Mouse (Mus musculus) heart, postnatal 14 days (tissue): ENCODE measurements around the gene Rad51. TPM values are rescaled to one million over a fixed set of nuclear protein-coding genes. Genes with fewer than 3 reads are reported as not detected.

ENCODE experiments used
- DNase-seq, 2 experiments: peaks; one replicate each; pipeline ENCODE4 v3.0.0; 2021 to 2022
- intact Hi-C: fragments of 180-260 bp; cut with DNase I; formaldehyde crosslinking; loops from one replicate; pipeline ENCODE4 v1.15.1; 2025
- total RNA-seq, 2 experiments: library from RNA; stranded (reverse); gene quantifications; 2 replicates each; pipeline ENCODE4 v1.2.3; 2021

The Rad51 gene
- total RNA-seq, 2 experiments from 2014 or later: 2.2 to 3.7 TPM

DNA sequence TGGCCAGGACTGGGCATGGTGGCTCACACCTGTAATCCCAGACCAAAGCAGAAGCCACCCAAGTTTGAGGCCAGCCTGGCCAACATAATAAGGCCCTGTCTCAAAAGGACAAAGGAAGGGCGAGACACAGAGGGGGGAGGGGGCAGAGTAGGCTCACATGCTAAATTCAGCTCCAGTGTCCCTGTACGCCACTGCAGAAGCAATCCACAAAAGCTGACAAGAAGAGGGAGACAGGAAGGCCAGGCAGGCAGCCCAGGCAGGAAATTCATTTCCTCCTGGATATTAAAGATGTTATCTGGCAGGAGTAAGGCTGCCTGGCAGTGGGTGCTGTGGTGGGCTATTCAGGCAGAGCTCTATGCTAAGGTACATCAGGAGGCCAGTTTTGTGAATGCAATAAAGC lies 48.7 kb downstream of the Rad51 start:
- peak in 1 of 2 experiments; percentile 36 for DNase-seq
- intact Hi-C loops: no loop called here

DNA sequence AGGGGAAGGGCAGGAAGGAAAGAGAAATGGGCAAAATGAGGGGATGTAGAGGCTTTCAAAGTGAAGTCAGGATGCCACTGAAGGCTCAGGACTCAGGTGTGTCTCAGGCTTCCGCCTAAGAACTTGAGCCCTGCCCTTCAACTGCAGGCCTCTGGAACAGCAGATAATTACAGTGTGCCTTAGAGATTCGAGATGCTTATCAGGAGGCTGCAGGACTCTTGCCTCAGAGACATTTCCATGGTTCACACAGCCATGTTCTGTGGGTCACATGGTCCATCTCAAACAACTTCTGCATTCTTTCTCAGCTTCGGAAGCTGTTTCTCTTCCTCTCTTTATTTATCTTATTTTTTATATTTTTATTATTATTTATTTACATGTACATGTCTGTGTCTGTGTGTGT lies 50.5 kb downstream of the Rad51 start:
- intact Hi-C loops: no loop called here

DNA sequence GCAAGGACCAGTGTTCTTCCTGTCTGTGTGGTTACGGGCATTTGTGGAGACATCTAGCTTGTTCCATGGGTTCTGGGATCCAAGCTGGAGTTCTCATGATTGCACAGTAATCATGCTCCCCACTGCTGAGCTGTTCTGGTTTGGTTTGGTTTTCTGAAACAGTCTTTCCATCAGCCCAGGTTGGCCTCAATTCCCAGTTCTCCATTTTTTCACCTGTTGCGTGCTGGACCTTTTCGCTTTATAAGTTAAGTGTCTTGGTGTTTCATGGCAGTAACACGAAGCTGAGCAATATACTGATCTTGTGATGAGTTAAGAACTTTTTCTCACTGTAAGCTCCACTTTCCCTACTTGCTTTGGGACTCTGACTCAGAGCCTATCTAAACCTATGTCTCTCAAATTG lies 51.4 kb downstream of the Rad51 start:
- intact Hi-C loops: no loop called here
- DNase-seq: no peak

More for the DNA sequence above, 50.5 kb downstream of the Rad51 start:
- DNase-seq: no peak

DNA sequence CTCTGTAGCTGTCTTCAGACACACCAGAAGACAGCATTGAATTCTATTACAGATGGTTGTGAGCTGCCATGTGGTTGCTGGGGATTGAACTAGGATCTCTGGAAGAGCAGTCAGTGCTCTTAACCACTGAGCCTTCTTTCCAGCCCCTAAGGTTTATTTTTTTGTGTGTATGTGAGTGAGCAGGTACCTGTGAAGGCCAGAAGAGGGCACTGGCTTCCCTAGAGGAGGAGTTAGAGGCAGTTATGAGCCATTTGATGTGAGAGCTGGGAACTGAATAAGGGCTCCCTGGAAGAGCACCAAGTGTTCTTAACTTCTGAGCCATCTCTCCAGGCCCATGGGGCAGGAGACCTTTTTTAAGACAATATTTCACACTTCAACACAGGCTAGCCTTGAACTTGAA lies 52.8 kb downstream of the Rad51 start:
- intact Hi-C loops: no loop called here

DNA sequence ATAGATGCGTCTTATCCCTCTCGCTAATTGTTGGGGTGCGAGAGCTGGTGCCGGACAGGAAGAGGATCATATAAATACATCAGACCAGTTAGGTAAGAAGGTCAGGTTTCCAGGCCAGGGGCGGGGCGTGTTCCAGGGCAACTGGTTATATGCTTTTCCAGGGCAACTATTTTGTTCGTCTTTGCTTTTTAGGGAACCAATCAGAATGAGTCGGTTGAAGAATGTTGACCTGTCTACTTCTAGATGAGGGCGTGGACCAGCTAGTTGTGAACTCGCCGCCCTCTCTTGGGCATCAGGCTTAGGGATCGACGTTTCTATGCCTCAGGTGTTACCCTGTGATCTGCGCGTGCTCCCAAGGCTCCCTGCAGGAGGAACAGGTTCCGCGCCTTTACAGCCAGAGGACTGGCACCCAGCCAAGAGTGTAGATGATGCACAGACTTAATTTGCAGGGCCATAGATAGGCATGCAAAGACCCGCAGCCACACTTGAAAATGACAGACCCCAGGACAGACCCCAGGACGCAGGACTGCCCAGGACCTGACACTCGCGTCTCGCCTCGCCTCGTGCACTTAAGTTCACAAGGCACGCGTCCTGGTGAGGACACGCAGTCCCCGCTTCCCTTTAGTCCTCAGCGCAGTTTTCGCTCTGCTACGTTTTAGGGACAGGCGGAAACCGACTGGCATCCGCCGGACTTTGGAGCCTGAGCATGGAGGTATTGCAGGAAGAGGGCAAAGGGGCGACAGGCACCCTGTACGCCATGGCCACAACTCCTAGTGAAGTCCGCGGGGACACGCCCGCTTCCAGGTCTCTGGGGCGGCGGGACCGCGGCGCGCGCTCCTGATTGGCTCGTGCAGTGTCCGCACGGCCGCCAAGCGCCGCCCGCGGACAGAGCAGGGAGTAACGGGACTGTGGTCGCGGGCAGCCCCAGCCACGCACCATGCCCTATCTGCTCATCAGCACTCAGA lies 54.6 kb downstream of the Rad51 start, which contains the start of gene Gchfr:
TSS of gene Gchfr (plus strand) at position 873 of the 965 bp plus-strand sequence.
- intact Hi-C loops: no loop called here
- peak; percentile 75 to 76 for DNase-seq

More for the DNA sequence above, 52.8 kb downstream of the Rad51 start:
- no peak for DNase-seq

DNA sequence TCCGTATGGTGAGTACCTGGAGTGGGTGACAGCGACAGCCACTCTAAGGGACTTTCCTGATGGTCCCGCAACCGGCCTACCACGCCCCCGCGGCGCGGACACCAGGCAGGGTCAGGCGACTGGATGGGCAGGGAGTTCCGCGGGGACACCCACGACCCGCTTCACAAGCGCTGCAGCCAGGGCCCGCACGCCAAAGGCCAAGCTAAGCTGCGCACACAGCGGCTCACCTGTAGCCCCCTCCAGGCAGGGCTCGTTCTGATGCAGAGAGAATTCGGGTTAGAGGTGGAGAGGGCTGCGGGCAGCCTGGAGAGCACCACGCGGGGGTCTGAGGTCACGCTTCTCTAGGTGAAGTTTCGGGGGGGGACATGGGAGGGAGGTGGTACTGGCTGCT lies 55.3 kb downstream of the Rad51 start:
- intact Hi-C loops: no loop called here
- no peak for DNase-seq

DNA sequence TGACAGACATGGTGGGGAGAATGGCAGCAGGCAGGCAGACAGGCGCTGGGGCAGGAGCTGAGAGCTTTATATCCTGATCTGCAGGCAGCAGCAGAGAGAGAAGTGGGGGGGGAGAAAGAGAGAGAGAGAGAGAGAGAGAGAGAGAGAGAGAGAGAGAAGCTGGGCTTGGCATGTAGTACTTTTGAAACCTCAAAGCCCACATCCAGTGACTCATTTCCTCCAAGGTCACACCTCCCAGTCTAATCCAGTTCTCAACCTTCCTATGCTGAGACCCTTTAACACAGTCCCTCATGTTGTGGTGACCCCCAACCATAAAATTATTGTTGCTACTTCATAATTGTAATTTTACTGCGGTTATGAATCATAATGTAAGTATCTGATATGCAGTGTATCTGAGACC lies 57.7 kb downstream of the Rad51 start:
- DNase-seq: no peak
- intact Hi-C loops: no loop called here

DNA sequence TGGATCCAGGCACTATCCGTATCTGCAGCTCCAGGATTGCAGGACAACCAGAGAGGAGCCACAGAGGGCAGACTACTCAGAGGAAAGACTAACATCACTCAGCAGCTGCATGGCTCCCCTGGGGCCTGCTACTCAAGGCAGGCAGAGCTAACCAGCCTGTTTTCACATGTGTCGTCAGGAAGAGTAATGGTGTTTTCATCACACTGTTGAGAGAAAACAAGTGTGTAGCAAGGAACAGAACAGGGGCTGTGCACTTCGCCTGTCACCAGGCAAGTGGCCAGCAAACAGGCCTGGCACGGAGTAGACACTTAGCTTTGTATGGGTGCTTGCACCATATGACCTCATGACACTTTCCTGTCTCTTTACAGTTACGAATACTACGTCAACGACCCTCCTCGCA lies 59.0 kb downstream of the Rad51 start:
- peak in 1 of 2 experiments; percentile 49 for DNase-seq
- intact Hi-C loops: no loop called here

DNA sequence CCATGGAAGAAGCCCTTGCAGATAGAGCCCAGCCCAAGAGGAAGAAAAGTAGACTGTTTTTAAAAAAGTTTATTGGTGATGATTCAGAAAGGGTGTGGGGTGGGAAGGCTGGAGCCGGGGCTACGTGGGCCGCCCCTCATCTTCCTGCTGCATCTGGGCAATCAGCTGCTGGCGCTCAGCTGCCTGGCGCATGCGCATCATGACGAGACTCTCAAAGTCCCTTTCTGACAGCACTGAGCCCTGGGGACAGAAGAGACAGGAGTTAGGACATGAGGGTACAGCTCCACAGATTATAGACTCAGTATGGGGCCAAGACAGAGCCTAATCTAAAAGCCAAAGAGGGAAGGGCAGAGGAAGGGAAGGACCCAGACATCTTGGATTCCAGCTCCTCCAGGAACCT lies 59.9 kb downstream of the Rad51 start:
- intact Hi-C loops: no loop called here
- no peak for DNase-seq

DNA sequence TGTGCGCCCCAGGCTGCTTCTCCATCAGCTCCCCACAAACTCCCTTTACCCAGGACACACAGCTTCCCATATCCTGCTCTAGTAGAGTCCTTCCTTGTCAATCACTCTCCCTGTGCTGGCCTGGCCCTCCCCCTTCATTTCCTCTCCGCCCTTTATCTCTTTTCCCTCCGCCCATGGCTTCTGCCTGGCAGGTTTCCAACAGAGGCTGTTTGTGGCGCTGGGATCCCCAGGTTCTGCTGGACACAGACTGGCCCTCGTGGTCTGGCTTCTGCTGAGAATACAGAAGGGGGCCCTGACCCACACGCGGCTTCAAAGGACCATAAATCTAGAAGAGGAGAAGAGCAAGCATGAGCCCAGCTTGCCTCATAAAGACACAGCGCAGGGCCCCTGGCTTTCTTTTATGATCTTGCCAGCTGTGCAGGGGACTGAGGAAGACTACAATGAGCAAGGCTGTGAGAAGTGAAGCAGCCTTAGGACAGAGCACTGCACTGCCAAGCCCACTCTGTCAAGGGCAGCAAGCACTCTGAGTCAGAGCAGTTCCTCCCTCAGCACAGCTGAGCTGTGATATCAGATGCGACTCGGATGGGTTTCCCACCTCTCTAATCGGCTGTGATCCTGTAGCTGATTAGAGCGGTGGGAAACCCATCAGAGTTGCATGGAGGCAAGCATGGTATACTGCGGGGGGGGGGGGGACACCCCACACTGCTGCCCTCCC lies 60.4 kb downstream of the Rad51 start:
- intact Hi-C loops: no loop called here
- DNase-seq: peak; percentile 75 to 83

DNA sequence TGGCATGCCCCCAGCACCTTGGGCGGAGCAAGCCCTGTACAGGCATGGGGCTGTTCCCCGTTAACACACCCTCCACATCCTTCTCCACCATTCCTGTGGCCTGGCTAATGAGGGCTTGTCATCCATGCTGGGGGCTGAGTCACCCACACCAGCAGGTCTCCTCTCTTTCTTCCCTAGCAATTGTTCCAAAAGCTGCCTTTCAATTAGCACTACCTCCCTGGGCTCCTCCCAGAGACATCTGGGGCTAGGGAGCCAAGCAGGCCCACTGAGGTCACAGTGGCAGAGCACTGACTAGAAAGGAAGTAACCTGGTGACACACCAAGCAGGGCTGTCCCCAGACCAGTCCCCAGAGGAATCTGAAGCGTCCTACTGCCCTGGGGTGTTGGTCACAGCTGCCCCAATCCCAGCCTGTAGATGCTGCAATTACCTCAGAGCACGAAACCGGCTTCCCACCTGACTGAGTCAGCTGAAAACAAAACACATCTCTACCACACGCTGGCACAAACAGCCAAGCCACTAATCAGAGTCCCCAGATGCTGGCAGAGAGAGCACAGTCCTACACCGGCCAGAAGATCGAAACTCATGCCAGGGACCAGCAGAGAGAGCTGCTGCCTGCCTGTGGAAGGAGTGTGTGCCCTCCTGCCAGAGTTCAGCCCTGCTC lies 61.5 kb downstream of the Rad51 start, which contains the start of gene Gm14137:
TSS of gene Gm14137 (plus strand) at position 519 of the 661 bp plus-strand sequence.
- no peak for DNase-seq
- intact Hi-C loops: no loop called here

DNA sequence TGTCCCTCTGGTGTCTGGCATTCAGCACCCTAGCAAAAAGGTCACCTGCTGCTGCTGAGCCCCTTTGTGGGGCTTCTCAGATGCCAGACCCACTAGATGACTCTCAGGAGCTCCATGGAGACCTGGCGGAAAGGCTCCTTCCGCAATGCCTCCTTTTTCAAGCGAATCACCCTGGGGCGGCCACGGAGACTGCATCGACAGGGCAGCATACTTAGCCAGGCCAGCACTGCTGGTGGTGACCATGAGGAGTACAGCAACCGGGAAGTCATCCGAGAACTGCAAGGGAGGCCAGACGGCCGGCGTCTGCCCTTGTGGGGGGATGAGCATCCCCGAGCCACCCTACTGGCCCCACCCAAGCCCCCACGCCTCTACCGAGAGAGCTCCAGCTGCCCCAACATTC lies 62.3 kb downstream of the Rad51 start:
- intact Hi-C loops: no loop called here
- DNase-seq: no peak

DNA sequence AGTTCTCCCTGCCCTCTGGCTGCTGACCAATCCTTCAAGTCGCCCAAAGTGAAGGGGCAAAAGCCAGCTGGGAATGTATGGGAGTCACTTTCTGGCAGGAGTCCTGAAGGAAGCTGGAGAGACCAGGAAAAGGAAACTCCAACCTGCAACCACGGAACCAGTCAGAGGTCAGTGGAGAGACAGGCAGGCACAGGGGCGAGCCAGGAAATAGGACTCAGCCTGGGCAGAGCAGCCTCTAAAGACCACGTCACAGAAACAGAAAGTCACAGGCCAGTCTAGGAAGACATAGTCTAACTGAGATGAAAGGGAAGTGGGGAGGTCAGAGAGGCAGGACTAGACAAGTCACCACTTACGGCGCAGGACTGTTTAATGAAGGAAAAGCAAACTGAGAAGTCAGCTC lies 63.0 kb downstream of the Rad51 start:
- intact Hi-C loops: no loop called here
- DNase-seq: no peak

DNA sequence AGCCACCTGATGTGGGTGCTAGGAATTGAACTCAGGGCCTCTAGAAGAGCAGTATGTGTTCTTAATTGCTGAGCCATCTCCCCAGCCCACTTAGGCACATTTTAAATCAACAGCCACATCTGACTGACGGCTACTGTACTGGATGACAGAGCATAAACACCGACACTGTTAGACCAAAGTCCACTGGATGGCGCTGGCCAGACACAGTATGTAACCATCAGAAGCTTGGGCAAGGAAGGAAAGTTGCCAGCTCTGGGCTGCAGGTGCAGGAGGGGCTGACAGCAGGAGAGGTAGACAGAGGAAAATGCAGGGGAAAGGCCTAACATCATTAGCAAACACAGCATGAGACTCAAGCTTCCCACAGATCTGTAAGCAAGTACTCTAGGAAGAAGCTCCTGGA lies 64.2 kb downstream of the Rad51 start:
- DNase-seq: no peak
- intact Hi-C loops: no loop called here

DNA sequence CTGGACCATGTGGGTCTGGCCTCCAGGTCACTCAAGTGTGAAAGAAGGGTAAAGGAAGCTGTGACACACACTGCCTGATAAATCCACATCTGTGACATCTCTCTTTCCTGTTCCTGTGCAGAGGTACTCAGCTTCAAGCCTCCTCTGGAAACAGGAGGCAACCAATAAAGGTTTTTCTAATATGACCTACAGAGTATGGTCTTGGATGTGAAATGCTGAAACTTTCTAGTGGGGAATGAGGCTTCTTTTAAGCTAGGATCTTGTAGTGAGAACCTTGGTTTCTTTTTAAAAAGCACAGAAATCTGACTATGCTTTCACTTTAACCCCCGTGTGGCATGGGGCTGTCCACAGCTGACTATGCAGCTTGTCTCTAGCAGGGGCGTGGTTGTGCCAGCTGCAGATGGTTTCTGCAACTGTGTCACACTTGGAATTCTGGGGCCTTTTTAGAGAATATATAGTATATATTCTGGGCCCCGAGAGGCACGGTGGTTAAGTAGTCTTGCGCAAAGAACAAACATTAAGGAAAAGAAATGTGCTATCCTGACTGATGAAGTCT lies 64.9 kb downstream of the Rad51 start:
- intact Hi-C loops: no loop called here

DNA sequence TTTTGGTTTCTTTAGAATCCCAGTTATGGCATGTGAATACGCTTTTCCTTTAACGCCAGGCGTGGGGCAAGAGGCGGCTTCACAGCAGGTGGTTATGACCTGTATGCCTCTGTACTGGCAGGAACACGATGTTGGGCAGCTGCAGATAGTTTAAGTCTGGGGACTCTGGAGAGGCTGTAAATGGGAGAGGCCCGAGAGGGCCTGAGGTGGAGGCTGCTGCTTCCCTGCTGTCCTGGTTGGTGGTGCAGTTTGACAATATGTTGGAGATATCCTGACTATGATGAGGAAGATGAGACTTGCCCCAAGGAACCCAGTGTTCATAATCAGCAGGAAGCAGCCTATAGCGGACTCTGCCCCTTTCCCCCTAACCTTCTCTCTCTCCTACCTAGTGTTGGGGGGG lies 70.3 kb downstream of the Rad51 start:
- intact Hi-C loops: loop anchor here (10.0 kb wide), 1 partner anchor 278 kb away; the partner anchor contains the start of gene Bahd1
- no peak for DNase-seq

More for the DNA sequence above, 64.9 kb downstream of the Rad51 start:
- DNase-seq: no peak

DNA sequence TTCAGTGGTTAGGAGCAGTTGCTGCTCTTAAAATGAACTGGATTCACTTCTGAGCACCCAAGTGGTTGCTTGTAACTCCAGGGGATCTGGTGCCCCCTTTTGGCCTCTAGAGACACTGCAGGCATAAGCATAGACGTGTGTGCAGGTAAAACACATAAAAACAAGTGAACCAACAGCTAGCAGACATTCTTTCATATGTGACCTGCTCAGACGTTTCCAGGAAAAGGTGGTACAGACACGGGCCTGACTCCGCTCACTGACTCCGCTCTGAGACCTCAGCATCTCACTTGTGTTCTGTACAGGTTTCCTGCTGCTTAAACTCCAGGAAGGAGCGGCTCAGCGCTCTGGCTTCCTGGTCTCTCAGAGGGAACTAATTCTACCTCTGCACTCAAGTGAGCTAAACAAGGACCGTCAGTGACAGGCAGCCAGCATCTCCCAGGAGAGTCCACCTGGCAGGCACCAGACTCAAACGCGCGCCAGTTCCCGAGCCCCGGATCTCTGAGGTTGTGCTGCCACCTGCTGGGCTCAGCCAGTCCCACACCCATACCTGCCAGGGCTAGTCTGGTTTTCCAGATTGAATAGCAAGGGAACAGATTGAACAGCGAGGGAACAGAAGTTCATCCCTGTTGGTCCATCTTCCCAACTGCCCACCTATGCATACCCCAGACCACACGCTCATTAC lies 76.6 kb downstream of the Rad51 start:
- intact Hi-C loops: loop anchor here (2.0 to 10.0 kb wide), 5 partner anchors 32 to 284 kb away; partner anchors contain the start of genes Bahd1 and Rmdn3
- peak; percentile 88 to 93 for DNase-seq

DNA sequence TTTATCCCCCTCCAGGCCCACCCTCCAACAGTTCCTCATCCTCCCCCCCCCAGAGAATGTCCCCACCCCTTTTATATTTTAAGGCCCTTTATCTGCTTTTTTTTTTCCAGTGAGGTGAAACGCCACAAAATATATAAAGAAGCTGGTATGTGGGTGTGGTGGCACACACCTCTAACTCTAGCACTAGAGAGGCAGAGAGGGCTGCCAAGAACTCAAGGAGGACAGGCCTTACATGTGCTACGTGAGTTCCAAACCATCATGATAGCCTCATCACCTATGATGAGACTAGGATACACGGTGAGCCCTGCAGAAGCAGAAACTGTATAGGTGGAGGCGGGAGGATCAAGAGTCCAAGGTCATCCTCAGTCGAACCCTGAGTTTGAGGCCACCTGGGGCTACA lies 78.4 kb downstream of the Rad51 start:
- DNase-seq: no peak
- intact Hi-C loops: no loop called here

DNA sequence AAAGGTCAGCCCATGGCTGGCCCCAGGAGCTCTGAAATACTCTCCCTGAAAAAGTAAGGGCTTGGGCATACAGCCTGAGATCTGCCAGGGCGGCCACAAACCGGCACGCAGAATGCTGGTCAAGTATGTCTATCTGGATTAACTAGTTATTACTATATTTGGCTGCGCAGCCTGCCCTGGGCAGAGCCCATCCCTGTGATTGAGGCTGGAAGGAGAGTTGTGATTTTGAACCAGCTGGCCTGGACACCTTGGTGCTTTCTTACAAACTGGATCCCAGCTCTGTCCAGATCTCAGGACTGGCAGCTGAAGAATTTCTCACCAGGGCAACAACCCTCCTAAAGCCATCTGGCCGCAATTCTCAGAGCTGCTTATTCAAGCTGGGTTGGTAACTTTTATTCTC lies 81.5 kb downstream of the Rad51 start:
- peak in 1 of 2 experiments; percentile 21 for DNase-seq
- intact Hi-C loops: no loop called here
